In the genomic region with DNA sequence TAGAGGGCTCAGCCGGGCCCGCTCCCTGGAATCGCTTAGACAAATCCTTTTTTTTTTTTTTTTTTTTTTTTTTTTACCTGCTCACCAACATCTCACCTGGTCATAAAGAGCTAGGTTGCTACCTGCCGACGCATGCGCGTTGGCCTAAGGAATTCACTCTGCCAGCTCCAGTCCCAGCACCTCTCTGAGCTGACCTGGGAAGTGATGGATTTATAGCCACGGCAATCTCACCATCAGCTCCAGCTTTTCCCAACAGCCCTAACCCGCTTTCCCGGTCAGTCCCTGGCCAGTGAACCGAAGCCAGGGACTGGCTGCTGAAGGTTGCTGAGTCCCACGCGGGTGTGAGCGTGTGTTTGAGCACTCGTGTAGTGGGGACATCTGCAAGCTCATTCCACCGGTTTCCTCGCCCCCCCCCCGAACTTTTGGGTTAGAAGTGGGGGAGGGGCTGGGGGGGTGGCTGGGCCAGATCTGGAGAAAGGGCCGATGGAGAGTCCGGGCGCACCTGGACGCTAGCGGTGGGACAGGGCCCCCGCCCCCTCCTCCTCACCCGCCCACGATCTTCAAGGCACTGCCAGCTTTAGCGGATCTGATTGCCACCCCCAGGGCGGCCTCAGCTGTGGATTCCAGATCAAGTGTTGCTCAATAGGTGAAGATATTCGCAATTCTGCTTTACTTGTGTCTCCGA, we compare ENCODE assay signal across 11 mouse cellular contexts. TPM values are rescaled to one million over a fixed set of nuclear protein-coding genes. Genes with fewer than 3 reads are reported as not detected.
DNase-seq lines count a peak whose midpoint lies in the region; ATAC-seq lines count a peak whose summit lies in the region.
"Had no signal": no experiment of that assay in that cellular context is flagged by ENCODE, and none has a peak within 500 bp of the region (broad histone marks: within the 10 kb centered on the region; RNA-seq: fewer than 3 reads in every experiment).

A gene (minus strand): TSS at position 181 of the 685 bp plus-strand sequence.

- no peak within 1 kb of the TSS for H3K27ac ChIP-seq in forebrain, embryonic 11.5 days (ENCODE audit: low read depth, low read length)
- no peak within 1 kb of the TSS for H3K27ac ChIP-seq in forebrain, embryonic 14.5 days (ENCODE audit: low read depth, low read length)
- H3K27ac ChIP-seq in hindbrain, embryonic 12.5 days, result no peak within 1 kb of the TSS
- H3K27ac ChIP-seq in neural tube, embryonic 15.5 days (replicated peaks), result no peak within 1 kb of the TSS
- H3K27ac ChIP-seq: liver, embryonic 14.5 days had no signal

- H3K9ac ChIP-seq in forebrain, embryonic 11.5 days (ENCODE audit: low read length), result no peak within 1 kb of the TSS
- no peak within 1 kb of the TSS for H3K9ac ChIP-seq in forebrain, embryonic 14.5 days (ENCODE audit: low read length)
- H3K9ac ChIP-seq in hindbrain, embryonic 12.5 days, result no peak within 1 kb of the TSS
- no peak within 1 kb of the TSS for H3K9ac ChIP-seq in neural tube, embryonic 15.5 days (replicated peaks)
- H3K9ac ChIP-seq: liver, embryonic 14.5 days had no signal

- 1% methylated on average over 28 of the region's 30 CpGs for WGBS in forebrain, embryonic 11.5 days
- WGBS in forebrain, embryonic 14.5 days, result under 1% methylated on average over 30 of the region's 30 CpGs
- WGBS in hindbrain, embryonic 12.5 days, result under 1% methylated on average over 30 of the region's 30 CpGs
- WGBS in neural tube, embryonic 15.5 days, result under 1% methylated on average over 28 of the region's 30 CpGs

- no peak for ATAC-seq in forebrain, embryonic 11.5 days (replicated peaks; ENCODE audit: low FRiP score)
- ATAC-seq in forebrain, embryonic 14.5 days, result no peak
- no peak for ATAC-seq in hindbrain, embryonic 12.5 days (ENCODE audit: low FRiP score)
- ATAC-seq in neural tube, embryonic 15.5 days (ENCODE audit: low FRiP score), result 0 out of 2 replicates have a peak, but pooled peaks have one; percentile 15

- peak; percentile 59 for DNase-seq in forebrain, embryonic 11.5 days (ENCODE audit: low spot score)
- DNase-seq in forebrain, embryonic 14.5 days (ENCODE audit: low spot score), result no peak
- DNase-seq in kidney, postnatal 36 days, result peak; percentile 56 to 58
- DNase-seq in layer of hippocampus, postnatal 14 days (ENCODE audit: low spot score in 2 of 2), result no peak
- DNase-seq in frontal cortex, postnatal 14 days (ENCODE audit: low spot score in 2 of 2), result no peak
- DNase-seq in ovary, postnatal 14 days (ENCODE audit: low spot score), result no peak

- no peak within 1 kb of the TSS for H3K4me2 ChIP-seq in forebrain, embryonic 11.5 days (ENCODE audit: low read depth, low read length, severe bottlenecking)
- H3K4me2 ChIP-seq in forebrain, embryonic 14.5 days (ENCODE audit: low read length), result no peak within 1 kb of the TSS
- peak within 1 kb of the TSS; percentile 22; the same call in 1 of the 2 replicates for H3K4me2 ChIP-seq in hindbrain, embryonic 12.5 days (replicated peaks)
- H3K4me2 ChIP-seq in neural tube, embryonic 15.5 days, result peak within 1 kb of the TSS; percentile 34

- no peak within 1 kb of the TSS for H3K4me3 ChIP-seq in forebrain, embryonic 11.5 days (ENCODE audit: low read depth, low read length)
- H3K4me3 ChIP-seq in forebrain, embryonic 14.5 days (ENCODE audit: low read depth, low read length), result no peak within 1 kb of the TSS
- H3K4me3 ChIP-seq in hindbrain, embryonic 12.5 days, result no peak within 1 kb of the TSS
- H3K4me3 ChIP-seq in neural tube, embryonic 15.5 days (replicated peaks), result peak within 1 kb of the TSS; percentile 14; the same call in 1 of the 2 replicates
- H3K4me3 ChIP-seq: myocyte had no signal

- peaks cover 4% of the 10 kb centered on the region; the same call in 1 of the 2 replicates for H3K4me1 ChIP-seq in forebrain, embryonic 11.5 days (replicated peaks; ENCODE audit: control insufficient read depth, insufficient read depth, low read length)
- peaks cover 2% of the 10 kb centered on the region for H3K4me1 ChIP-seq in forebrain, embryonic 14.5 days (ENCODE audit: control insufficient read depth, insufficient read depth, low read length)
- peaks cover 19% of the 10 kb centered on the region for H3K4me1 ChIP-seq in hindbrain, embryonic 12.5 days
- H3K4me1 ChIP-seq in neural tube, embryonic 15.5 days, result peaks cover 33% of the 10 kb centered on the region

- H3K36me3 ChIP-seq in forebrain, embryonic 11.5 days (ENCODE audit: control insufficient read depth, insufficient read depth, low read length), result no peaks in the 10 kb centered on the region
- H3K36me3 ChIP-seq in forebrain, embryonic 14.5 days (ENCODE audit: control insufficient read depth, insufficient read depth, low read length), result no peaks in the 10 kb centered on the region
- H3K36me3 ChIP-seq in hindbrain, embryonic 12.5 days, result no peaks in the 10 kb centered on the region
- no peaks in the 10 kb centered on the region for H3K36me3 ChIP-seq in neural tube, embryonic 15.5 days

- no peaks in the 10 kb centered on the region for H3K9me3 ChIP-seq in forebrain, embryonic 11.5 days (ENCODE audit: control insufficient read depth, low read length)
- no peaks in the 10 kb centered on the region for H3K9me3 ChIP-seq in forebrain, embryonic 14.5 days (replicated peaks; ENCODE audit: control insufficient read depth, low read length)
- H3K9me3 ChIP-seq in hindbrain, embryonic 12.5 days (replicated peaks), result no peaks in the 10 kb centered on the region
- no peaks in the 10 kb centered on the region for H3K9me3 ChIP-seq in neural tube, embryonic 15.5 days (replicated peaks)

- peaks cover 97% of the 10 kb centered on the region for H3K27me3 ChIP-seq in forebrain, embryonic 11.5 days (ENCODE audit: control insufficient read depth, insufficient read depth, low read length)
- peaks cover 98% of the 10 kb centered on the region for H3K27me3 ChIP-seq in forebrain, embryonic 14.5 days (replicated peaks; ENCODE audit: control insufficient read depth, insufficient read depth, low read length)
- H3K27me3 ChIP-seq in hindbrain, embryonic 12.5 days, result peaks cover 100% of the 10 kb centered on the region
- H3K27me3 ChIP-seq in neural tube, embryonic 15.5 days (replicated peaks), result peaks cover 93% of the 10 kb centered on the region

RNA-seq across cellular contexts. Expression of the gene that starts here (rescaled TPM):
- 3.3 and 3.6 TPM in 2 replicates for polyA plus RNA-seq in forebrain, embryonic 11.5 days (2014; fragmentation: Nextera tagmentation; extraction: Ambion mirVana)
- 0.20 and 0.41 TPM in 2 replicates for polyA plus RNA-seq in forebrain, embryonic 14.5 days (2014; fragmentation: Nextera tagmentation; extraction: Ambion mirVana)
- 20.5 and 21.1 TPM in 2 replicates for polyA plus RNA-seq in hindbrain, embryonic 12.5 days (2016; fragmentation: Nextera tagmentation; extraction: Ambion mirVana)
- 5.5 and 6.5 TPM in 2 replicates for polyA plus RNA-seq in neural tube, embryonic 15.5 days (2015; fragmentation: Nextera tagmentation; extraction: Ambion mirVana)
- under 1 TPM; 0.41 to 0.52 TPM for total RNA-seq in layer of hippocampus, postnatal 14 days (2021)
- polyA plus RNA-seq: heart, postnatal 0 days had no signal

Comparison
In these comparisons a context has a peak if more than half of its experiments do, and no peak if none do; other contexts are left out.
1. DNase-seq: peak in forebrain, embryonic 11.5 days (single experiment) and kidney, postnatal 36 days (2 of 2); none in forebrain, embryonic 14.5 days (single experiment), layer of hippocampus, postnatal 14 days (0 of 2), frontal cortex, postnatal 14 days (0 of 2) and ovary, postnatal 14 days (single experiment).
2. H3K4me2 ChIP-seq: peak in hindbrain, embryonic 12.5 days (single experiment) and neural tube, embryonic 15.5 days (single experiment); none in forebrain, embryonic 11.5 days (single experiment) and forebrain, embryonic 14.5 days (single experiment).